Mouse (Mus musculus) cerebral cortex, adult 2 months (tissue): ENCODE data around the gene Rbm47.

Experiments used
- WGBS: fragments of 180-500 bp; shearing (Covaris S2); methylation state at CpG from one replicate; pipeline ENCODE4 v1.1.7; 2018; 5-methylcytosine and 5-hydroxymethylcytosine counted together

Gene Rbm47

DNA sequence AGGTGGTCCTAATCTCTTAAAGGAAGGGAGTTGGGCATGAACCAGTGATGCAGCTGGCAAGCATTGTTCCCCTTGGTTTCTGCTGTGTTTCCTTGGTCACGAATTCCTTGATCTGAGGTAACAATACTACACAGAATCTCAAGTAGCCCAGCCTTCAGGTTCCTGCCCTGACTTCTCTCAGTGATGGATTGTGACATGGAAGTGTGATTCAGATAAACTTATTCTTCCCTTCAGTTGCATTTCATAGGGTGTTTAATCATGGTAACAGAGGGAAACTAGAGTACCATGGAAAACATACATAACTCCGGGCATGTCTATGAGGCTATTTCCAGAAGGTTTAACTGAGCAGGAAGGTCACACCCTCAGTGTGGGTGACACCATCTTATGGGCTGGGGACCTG lies at the start of gene Rbm47:
Gene Rbm47, minus strand, starts transcription at position 101 of the 400 bp plus-strand sequence.
- WGBS, result 86% methylated on average over 2 of the region's 2 CpGs

DNA sequence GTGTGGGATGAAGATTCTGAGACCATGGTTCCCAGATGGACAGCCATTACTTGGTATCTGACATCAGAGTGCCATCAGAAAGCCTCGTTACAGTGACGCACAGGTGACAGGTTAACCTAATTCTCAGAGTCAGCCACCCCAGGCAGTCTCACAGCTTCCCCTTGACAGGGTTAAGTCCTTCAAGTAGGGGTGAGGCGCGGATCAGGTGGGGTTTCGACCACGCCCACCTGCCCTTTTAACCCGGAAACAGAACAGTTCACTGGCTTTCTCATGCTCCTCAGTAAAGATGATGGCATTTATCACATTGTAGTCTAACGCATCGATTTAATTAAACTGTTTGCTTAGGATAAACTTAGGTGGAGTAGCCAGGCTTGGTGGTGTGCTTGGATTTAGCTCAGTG lies 47.7 kb upstream of the Rbm47 start:
- WGBS, result 90% methylated on average over 9 of the region's 9 CpGs

DNA sequence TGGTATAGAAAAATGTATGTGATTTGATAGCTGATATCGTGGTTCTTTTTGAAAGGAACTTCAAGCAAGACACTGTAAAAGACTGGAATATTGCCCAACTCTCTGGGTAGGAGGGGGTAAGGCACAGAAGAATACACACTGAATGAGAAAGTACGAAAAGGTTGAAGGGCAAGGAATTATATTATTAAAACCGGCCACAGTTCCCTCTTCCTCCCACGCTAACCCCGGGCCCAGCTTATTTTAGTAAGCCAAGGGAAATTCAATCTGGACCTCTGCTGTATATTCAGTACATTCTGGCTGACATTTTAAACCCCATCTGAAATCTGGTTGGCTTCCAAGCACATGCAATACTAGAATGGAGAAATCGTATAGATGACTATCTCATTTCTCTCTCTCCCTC lies 46.8 kb upstream of the Rbm47 start:
- 35% methylated on average over 6 of the region's 6 CpGs for WGBS

DNA sequence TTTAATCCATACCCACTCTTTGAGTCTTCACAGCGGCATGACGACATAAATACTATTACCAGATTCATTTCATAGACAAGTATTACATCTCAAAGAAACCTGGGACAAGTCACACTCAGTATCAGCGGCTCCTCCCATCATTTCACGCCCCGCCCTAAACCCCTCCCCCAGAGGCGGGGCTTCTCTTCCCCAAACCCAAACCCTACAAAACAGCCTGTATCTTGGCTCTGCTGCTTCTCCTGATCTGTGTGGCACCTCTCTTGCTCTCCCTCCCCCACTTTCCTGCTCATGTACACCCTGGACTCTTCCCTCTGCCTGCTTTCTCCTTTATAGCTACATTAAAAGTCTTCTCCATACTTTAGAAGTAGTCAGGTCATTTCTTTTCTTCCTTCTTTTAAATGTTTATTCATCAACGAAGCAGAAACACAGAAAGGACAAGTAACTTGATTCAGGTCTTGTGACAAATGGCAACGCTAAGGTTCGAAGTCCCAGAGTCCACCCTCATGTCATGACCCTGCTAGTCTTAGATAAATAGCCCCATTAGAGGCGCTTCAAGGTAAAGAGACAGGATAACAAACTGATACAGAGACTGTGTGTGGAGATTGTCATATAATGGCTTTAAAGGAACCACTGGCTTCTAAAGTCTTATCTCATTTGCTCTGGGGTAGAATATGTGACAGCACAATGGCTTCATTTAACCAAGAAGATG lies 42.8 kb upstream of the Rbm47 start:
- WGBS, result 83% methylated on average over 10 of the region's 10 CpGs

DNA sequence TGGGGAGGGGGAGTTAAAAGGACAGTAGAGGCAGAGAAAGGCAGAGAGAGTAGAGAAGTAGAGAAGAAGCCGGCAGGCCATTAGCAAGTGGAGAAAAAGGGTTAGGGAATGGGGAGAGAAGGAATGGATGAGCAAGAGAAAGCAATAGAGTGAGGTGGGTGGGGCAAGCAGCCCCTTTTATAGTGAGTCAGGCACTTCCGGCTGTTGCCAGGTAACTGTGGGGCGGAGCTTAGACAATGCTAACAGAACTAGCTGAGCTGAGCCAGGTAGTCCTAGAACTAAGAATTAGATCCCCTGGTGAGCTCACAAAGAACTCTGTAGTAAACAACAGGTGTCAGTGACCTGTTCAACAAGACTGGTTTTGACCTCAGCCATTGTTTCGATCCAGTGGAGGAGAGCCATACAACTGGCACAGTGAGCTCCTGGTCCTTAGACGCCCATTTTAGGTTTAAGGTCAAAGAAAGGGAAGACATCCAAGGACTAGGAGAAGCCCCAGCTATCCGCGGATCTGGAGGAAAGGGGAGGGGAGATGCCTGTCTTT lies 41.5 kb upstream of the Rbm47 start:
- 68% methylated on average over 7 of the region's 7 CpGs for WGBS

DNA sequence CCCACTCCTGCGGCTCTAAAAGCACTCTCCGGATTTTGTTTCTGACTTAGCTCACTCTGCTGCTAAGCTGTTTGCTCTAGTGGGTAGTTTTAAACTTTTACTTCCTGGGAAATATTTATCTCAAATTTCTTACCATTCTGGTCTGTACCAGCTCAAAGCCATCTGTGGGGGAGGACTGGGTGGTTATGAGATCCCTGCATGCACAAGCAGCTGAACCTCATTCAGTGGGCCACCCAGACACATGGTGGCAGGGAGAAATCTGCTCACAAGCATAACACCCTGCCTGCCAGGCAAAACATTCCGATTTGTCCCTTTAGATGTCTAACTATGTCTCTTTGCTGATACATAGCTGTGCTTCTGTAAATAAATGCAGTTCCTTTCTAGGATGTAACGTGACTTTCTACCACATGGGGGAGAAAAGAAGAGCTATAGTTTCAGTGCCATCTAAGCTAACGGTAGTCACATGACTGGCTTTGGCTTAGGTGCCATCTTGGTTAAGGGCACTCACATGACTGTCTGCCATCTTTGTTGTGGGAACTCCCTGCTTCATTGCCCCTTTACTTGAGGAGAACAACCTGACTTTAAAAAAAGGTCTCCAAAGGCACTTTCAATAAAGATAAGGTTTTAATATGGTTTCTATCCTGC lies 36.7 kb upstream of the Rbm47 start:
- 51% methylated on average over 5 of the region's 5 CpGs for WGBS

DNA sequence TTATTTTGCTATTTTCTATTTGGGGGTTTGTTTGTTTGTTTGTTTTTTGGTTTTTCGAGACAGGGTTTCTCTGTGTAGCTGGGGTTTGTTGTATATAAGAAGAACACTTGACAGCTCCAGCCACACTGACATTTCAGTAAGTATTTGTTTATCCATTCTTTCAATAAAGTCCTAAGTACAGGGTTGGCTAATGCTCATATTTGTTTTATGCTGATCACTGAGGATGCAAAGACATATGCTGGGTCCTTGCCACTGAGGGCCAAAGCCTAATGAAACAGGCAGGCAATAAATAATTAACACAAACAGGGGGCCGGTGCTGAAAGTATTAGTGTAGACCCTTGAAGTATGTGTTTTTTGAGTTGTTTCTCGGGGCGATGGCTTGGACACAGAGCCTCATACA lies 32.0 kb upstream of the Rbm47 start:
- 86% methylated on average over 4 of the region's 4 CpGs for WGBS

DNA sequence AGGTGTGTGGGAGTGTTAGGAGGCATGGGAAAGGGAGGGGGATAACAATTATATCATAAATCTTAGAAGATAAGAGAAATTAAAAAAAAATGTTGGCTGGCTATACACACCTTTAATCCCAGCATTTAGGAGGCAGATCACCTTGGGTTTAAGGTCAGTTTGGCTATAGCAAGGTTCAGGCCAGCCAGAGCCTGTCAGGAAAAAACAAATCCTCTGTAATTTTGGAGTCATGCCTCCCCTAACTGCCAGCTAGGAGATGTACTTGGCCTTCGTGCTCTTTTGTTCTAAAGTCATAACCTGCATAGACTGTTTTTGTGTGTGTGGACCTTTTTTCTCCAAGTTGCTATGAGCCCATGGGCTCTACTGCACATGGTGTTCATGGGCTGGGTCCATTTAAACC lies 30.5 kb upstream of the Rbm47 start:
- WGBS, result 97% methylated on average over 1 of the region's 1 CpGs

DNA sequence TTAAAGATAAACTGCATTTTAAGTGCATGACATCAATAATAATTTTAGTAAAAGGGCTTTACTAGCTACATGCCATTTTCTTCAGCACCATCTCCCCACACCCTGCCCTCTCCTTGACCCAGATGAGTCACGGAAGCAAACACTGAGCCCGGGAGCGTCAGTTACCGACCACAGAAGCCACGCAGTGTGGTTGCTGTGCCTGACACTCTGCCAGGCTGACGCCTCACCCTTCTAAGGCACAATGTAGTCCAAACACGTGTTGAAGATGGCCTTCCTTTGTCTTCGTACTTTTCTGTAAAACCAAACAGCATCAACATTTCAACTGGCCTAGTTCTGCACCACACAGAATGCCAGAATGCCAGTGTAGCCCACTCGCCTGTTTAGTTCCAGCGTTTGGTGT lies 27.1 kb upstream of the Rbm47 start:
- 62% methylated on average over 10 of the region's 10 CpGs for WGBS

DNA sequence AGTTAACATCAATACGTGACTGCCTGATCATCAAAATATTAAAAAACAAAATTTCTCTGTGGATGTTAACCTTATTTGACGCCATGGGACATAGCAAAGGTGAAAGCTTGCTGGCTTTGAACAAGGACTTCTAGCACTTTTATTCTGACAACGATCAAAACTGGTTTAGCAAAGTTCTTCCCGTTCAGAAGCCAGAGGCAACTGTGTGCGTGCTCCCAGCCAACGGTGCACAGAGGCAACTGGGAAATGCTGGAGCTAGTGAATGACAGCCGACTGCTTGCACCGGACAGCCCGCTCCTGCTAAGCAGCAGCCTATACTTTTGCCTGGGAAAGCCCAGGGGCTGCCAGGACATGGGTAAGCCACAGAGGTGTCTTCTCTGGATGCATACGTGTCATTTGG lies 22.4 kb upstream of the Rbm47 start:
- WGBS, result 90% methylated on average over 10 of the region's 10 CpGs

DNA sequence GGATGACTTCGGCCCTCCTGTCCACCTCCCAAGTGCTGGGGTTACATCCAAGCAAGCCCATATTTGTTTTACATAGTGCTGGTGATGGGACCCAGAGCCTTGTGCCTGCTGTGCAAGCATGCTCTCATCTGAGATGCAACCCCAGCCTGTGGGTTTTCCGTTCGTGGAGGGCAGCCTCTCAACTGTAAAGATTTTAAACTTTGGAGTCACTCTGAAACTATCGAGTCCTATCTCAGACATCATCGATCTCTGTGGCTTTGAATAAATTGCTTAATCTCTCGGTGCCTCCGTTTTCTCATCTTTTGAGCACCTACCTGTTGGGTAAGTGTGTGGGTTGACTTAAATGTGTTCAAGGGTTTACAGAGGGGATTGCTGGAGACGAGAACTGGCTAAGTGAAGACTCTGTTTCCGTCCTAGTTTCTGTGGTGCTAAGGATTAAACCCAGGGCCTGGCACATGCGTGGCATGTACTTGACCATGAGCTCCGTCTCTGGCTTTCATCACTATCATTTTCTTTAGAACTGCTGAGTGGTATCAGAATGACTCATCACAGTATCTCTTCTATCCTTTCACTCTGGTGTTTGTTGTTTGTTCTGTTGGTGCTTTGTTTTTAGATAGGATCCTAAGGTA lies 20.4 kb upstream of the Rbm47 start:
- WGBS, result 93% methylated on average over 11 of the region's 11 CpGs

DNA sequence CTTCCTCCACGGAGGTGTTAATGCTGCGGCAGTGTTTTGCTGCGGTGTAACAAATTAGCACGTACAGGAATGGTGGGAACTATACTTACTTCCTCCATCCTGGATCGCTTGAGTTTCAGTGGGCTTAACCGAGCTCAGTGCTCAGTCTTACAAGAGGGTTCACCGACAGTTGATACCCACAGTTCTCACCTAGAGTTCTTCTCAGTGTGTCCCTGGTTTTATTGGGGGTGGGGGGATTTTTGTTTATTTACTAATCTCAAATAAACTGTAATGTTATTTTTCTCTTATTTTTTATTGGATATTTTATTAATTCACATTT lies 18.2 kb upstream of the Rbm47 start:
- WGBS, result 63% methylated on average over 7 of the region's 7 CpGs

DNA sequence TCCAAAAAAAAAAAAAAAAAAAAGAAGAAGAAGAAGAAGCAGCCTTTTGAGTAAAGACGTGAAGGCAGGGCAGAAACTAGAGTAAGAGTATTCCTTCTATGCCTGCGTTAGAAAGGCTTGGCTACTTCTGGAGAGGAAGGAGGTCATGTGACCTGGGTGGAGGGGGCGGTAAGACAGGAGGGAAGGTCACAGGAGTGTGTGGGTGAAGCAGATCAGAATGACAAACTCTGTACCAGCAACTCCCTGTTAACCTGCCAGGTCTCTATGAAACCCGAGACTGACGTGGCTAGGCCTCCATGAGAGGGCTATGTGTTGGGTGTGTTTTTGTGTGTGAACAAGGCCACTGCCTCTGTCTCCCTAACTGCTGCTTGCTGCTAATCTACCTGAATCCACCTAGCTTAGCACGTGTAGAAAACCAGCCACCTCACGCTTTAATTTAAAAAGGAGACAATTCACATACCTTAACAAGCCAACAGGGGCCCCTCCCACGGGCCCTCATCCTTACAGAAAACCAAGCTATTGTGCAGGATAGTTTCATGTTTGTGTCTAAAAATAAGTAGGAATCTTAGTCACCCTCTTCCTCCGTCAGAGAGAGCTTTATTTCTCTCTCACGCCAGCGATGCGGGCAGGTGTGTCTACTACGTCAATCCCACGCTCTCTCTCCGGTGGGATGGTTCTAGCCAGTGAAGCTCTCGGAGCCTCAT lies 17.7 kb upstream of the Rbm47 start:
- WGBS, result 69% methylated on average over 16 of the region's 16 CpGs

DNA sequence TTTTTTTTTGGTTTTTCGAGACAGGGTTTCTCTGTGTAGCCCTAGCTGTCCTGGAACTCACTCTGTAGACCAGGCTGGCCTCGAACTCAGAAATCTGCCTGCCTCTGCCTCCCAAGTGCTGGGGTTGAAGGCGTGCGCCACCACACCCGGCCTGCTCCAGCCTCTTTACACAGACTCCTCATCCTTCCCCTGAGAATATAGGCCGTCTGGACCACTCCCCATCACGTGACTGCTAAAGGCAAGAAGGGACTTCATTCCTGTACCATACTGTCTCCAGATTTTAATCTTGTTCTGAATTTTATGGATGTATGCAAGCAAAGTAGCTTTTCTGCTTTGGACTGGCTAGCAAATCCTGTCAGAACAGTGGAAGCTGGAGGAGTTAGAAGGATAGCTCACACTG lies 15.7 kb upstream of the Rbm47 start:
- WGBS, result 89% methylated on average over 7 of the region's 7 CpGs

DNA sequence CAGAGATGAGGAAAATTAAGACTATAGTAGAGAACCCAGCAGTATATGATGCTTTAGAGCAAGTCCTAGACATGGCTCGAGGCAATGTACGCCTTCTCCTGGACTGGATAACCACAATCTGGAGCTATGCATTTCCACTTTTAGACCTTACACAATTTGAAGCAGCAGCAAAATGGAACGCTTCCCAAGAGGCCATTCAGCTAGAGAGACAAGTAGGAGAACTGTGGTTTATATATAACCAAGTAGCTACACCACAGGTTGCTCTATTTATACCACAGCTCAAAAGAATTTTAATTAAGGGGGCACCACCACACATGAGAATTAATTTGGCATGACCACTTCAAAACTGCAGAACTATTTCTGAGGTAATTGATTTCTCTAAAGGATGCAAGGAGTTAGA lies 9.2 kb upstream of the Rbm47 start:
- WGBS, result 47% methylated on average over 3 of the region's 3 CpGs

DNA sequence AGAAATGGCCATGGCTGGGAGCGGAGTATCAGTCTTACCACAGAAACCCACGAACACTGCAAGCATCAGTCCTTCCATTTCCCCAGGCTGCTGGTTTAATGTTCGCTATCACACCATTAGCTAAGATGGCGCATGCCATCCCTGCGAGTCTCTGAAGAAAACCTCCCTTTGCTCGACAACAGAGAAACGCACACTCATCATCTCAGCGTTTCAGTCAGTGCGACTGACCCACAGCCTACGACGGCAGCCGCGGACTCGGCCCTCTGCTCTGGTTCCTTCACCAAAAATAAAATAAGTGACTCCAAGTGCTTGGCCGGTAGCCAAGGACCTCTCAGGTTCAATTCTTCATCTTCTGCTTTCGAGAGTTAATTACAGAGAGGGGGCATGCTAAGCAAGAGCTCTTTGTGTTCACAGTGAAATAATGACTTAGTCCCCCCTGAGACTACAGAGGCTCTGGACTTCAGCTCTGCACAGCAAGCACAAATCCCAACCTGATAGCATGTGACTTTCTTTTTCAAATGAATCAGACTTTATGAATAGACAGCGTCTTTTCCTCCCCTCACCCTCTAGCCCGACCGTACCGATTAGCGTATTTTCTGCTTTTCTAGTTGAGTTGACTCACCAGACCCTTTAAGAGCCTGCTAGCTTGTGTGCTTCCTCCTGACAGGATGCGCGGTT lies 1.4 kb upstream of the Rbm47 start:
- WGBS, result 49% methylated on average over 23 of the region's 23 CpGs

DNA sequence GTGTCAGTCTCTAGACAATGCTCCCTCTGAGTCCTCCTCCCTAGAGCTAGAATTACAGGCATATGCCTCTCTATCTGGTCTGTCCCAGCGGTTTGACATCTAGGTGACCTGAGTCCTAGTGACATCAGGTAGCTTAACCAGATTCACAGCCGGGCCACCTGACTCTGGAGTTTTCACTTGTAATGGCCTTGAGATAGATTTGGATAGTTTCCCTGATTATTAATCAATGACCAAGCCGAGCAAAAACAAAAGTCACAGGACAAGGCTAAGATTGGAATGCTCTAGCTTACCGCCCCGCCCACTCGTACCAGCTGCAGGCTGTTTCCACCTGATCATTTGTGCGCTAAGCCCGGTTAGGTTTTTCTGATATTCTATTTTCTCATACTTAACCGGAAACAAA lies 2.3 kb downstream of the Rbm47 start:
- 84% methylated on average over 9 of the region's 9 CpGs for WGBS

DNA sequence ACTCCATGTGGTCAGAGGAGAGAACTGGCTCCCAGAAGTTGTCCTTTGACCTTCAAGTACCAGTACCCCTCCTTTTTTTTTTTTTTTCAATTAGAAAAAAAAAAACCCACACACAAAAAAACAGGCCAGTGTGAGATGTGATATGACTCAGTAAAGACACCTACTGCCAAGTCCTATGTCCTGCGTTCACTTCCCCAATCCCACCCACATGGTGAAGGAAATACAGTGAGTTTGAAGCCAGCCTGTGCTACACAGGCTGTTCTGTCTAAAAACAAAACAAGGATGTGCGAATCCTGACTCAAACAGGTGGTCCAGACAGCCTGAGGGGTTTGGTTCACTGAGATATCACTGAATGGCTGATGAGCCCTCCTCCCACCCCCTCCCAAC lies 3.8 kb downstream of the Rbm47 start:
- WGBS, result 57% methylated on average over 2 of the region's 2 CpGs

DNA sequence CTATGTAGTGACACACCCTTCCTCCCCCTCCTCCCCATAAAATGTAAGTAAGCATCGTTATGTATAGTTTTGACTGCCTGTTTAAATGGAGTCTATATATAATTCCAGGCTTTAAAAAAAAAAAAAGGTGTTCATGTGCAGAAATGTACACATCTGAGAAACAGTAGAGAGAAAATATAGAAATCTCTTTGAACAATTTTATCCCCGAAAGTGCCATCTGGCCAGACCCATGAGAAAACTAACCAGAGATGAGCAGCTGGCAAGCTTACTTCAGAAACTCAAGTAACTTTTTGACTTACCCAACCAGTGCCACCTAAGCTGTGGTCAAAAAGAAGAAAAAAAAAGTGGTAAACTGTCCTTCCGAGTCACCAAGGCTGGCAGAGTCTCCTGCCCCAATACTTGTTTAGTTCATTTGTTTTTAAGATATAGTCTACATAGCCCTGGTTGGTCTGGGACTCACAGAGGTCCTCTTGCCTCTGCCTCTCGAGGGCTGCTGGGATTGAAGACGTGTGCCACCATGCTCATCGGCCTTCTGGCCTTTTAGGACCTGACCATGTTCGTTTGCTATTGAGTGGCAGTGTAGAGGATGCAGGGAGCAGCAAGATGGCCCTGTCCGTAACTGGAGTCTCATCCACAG lies 4.3 kb downstream of the Rbm47 start:
- 79% methylated on average over 8 of the region's 8 CpGs for WGBS

DNA sequence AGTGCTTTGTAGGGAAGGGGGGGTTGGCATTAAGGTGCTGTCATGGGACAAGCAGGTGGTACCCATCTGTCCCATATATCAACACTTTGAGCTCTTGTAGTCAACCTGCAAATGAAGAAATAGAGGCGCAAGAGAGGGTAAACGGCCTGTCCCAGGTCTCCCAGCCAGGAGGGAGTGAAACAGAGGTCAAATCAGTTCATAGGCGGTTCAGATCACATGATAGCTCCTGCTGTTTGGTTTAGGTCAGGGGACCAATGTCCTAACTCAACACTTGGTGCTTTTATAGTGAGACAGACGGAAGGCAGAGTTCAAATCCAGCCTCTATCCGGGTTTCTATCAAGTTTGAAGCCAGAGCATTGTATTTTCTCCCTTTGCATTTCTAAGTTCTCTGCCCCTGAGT lies 6.0 kb downstream of the Rbm47 start:
- WGBS, result 92% methylated on average over 5 of the region's 5 CpGs

DNA sequence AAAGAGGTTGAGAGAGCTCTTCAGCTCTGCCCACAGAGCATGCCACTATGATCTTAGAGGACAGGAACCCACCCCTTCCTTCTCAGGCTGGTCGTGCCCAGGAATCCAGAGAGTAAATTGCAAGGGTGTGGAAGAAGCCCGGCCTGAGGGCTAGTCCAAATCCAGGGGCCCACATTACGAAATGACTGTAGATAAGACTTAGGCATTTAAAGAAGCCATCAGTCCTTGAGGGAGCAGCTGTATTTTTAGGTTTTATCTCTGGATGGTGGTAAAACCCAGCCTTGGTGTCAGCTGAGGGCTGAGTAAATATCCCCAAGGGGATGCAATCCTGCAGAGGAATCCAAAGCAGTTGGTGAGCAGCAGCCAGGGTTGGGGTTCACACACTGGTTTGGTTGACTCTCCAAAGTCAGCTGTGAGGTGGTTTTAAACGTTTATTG lies 6.7 kb downstream of the Rbm47 start:
- 81% methylated on average over 4 of the region's 4 CpGs for WGBS
